Mouse (Mus musculus): Measurements from ENCODE around the gene Loxl4. TPM values are rescaled to one million over a fixed set of nuclear protein-coding genes. Genes with fewer than 3 reads are reported as not detected.

The Loxl4 gene
- polyA plus RNA-seq, 1 experiment from 2014 or later = 0.18 TPM

- H3K9me3 ChIP-seq = no peaks in the 10 kb centered on the region
- H3K4me1 ChIP-seq (replicated peaks) = peaks cover 12% of the 10 kb centered on the region
- peak; percentile 52 for DNase-seq (ENCODE audit: low spot score)
- H3K4me3 ChIP-seq = no peak overlapping the region
- H3K36me3 ChIP-seq = no peaks in the 10 kb centered on the region
- H3K27me3 ChIP-seq (ENCODE audit: insufficient read depth, poor library complexity, severe bottlenecking) = no peaks in the 10 kb centered on the region
- 44% methylated on average over 8 of the region's 8 CpGs for WGBS
- H3K27ac ChIP-seq = peak overlapping the region; percentile 24; the same call in 1 of the 2 replicates
These were observed 26.2 kb upstream of the Loxl4 start for GRCm38 (mm10) chr19:42638604-42639481.

- Histone ChIP-seq H3K27ac (no peak overlapping the region), H3K27me3 (ENCODE audit: insufficient read depth, poor library complexity, severe bottlenecking) (peaks cover 5% of the 10 kb centered on the region), H3K4me3 (no peak overlapping the region), H3K36me3 (no peaks in the 10 kb centered on the region), H3K9me3 (no peaks in the 10 kb centered on the region), H3K4me1 (replicated peaks) (peaks cover 15% of the 10 kb centered on the region)
- peak; percentile 41 for DNase-seq (ENCODE audit: low spot score)
- WGBS = 54% methylated on average over 11 of the region's 11 CpGs
These were observed 24.0 kb upstream of the Loxl4 start for GRCm38 (mm10) chr19:42636631-42637030.

GRCm38 (mm10) chr19:42633650-42634049 lies 21.0 kb upstream of the Loxl4 start:
- Histone ChIP-seq H3K27ac (no peak overlapping the region), H3K27me3 (ENCODE audit: insufficient read depth, poor library complexity, severe bottlenecking) (peaks cover 5% of the 10 kb centered on the region), H3K9me3 (no peaks in the 10 kb centered on the region), H3K4me3 (no peak overlapping the region), H3K36me3 (no peaks in the 10 kb centered on the region), H3K4me1 (replicated peaks) (peaks cover 13% of the 10 kb centered on the region)
- no peak for DNase-seq (ENCODE audit: low spot score)
- WGBS = 75% methylated on average over 2 of the region's 2 CpGs

- Histone ChIP-seq H3K4me1 (replicated peaks) (peaks cover 10% of the 10 kb centered on the region), H3K27me3 (ENCODE audit: insufficient read depth, poor library complexity, severe bottlenecking) (peaks cover 5% of the 10 kb centered on the region), H3K4me3 (no peak overlapping the region), H3K9me3 (no peaks in the 10 kb centered on the region), H3K36me3 (no peaks in the 10 kb centered on the region), H3K27ac (no peak overlapping the region)
- DNase-seq (ENCODE audit: low spot score) = no peak
- WGBS = 75% methylated on average over 4 of the region's 4 CpGs
These were observed 19.7 kb upstream of the Loxl4 start for GRCm38 (mm10) chr19:42632301-42632700.

- H3K9me3 ChIP-seq = no peaks in the 10 kb centered on the region
- no peak for DNase-seq (ENCODE audit: low spot score)
- no peak overlapping the region for H3K4me3 ChIP-seq
- peaks cover 10% of the 10 kb centered on the region for H3K4me1 ChIP-seq (replicated peaks)
- 25% methylated on average over 8 of the region's 8 CpGs for WGBS
- peak overlapping the region; percentile 51 for H3K27ac ChIP-seq
- H3K36me3 ChIP-seq = no peaks in the 10 kb centered on the region
- peaks cover 5% of the 10 kb centered on the region for H3K27me3 ChIP-seq (ENCODE audit: insufficient read depth, poor library complexity, severe bottlenecking)
These were observed 18.9 kb upstream of the Loxl4 start for GRCm38 (mm10) chr19:42631541-42631961.

GRCm38 (mm10) chr19:42628068-42628467 lies 15.5 kb upstream of the Loxl4 start:
- Histone ChIP-seq H3K9me3 (no peaks in the 10 kb centered on the region), H3K4me3 (no peak overlapping the region), H3K27me3 (ENCODE audit: insufficient read depth, poor library complexity, severe bottlenecking) (peaks cover 5% of the 10 kb centered on the region), H3K27ac (no peak overlapping the region), H3K36me3 (no peaks in the 10 kb centered on the region), H3K4me1 (replicated peaks) (peaks cover 10% of the 10 kb centered on the region)
- WGBS = 85% methylated on average over 6 of the region's 6 CpGs
- no peak for DNase-seq (ENCODE audit: low spot score)

- no peak for DNase-seq (ENCODE audit: low spot score)
- WGBS = 76% methylated on average over 7 of the region's 7 CpGs
- Histone ChIP-seq H3K36me3 (no peaks in the 10 kb centered on the region), H3K4me3 (no peak overlapping the region), H3K4me1 (replicated peaks) (peaks cover 16% of the 10 kb centered on the region), H3K27ac (no peak overlapping the region), H3K9me3 (no peaks in the 10 kb centered on the region), H3K27me3 (ENCODE audit: insufficient read depth, poor library complexity, severe bottlenecking) (peaks cover 42% of the 10 kb centered on the region)
These were observed 1.1 kb upstream of the Loxl4 start for GRCm38 (mm10) chr19:42613647-42614225.

GRCm38 (mm10) chr19:42613116-42613515 lies 503 bp upstream of the Loxl4 start:
- H3K9me3 ChIP-seq = no peaks in the 10 kb centered on the region
- whole genome bisulfite sequencing = 31% methylated on average over 7 of the region's 7 CpGs
- H3K36me3 ChIP-seq = no peaks in the 10 kb centered on the region
- DNase-seq (ENCODE audit: low spot score) = no peak
- peak overlapping the region; percentile 57; the same call in 1 of the 2 replicates for H3K27ac ChIP-seq
- peaks cover 16% of the 10 kb centered on the region for H3K4me1 ChIP-seq (replicated peaks)
- H3K27me3 ChIP-seq (ENCODE audit: insufficient read depth, poor library complexity, severe bottlenecking) = peaks cover 42% of the 10 kb centered on the region
- peak overlapping the region; percentile 50 for H3K4me3 ChIP-seq

GRCm38 (mm10) chr19:42611746-42612145 lies 867 bp downstream of the Loxl4 start:
- DNase-seq (ENCODE audit: low spot score) = no peak
- no peaks in the 10 kb centered on the region for H3K36me3 ChIP-seq
- peaks cover 16% of the 10 kb centered on the region for H3K4me1 ChIP-seq (replicated peaks)
- H3K27ac ChIP-seq = no peak overlapping the region
- WGBS = 84% methylated on average over 4 of the region's 4 CpGs
- H3K27me3 ChIP-seq (ENCODE audit: insufficient read depth, poor library complexity, severe bottlenecking) = peaks cover 42% of the 10 kb centered on the region
- H3K4me3 ChIP-seq = no peak overlapping the region
- no peaks in the 10 kb centered on the region for H3K9me3 ChIP-seq

- Histone ChIP-seq H3K9me3 (no peaks in the 10 kb centered on the region), H3K4me3 (no peak overlapping the region), H3K36me3 (no peaks in the 10 kb centered on the region), H3K27me3 (ENCODE audit: insufficient read depth, poor library complexity, severe bottlenecking) (peaks cover 41% of the 10 kb centered on the region), H3K27ac (no peak overlapping the region), H3K4me1 (replicated peaks) (peaks cover 18% of the 10 kb centered on the region)
- WGBS = 96% methylated on average over 3 of the region's 3 CpGs
- DNase-seq (ENCODE audit: low spot score) = no peak
These were observed 2.9 kb downstream of the Loxl4 start for GRCm38 (mm10) chr19:42609716-42610115.

GRCm38 (mm10) chr19:42608082-42608481 lies 4.5 kb downstream of the Loxl4 start:
- DNase-seq (ENCODE audit: low spot score) = no peak
- no peaks in the 10 kb centered on the region for H3K9me3 ChIP-seq
- peaks cover 25% of the 10 kb centered on the region for H3K27me3 ChIP-seq (ENCODE audit: insufficient read depth, poor library complexity, severe bottlenecking)

GRCm38 (mm10) chr19:42602576-42602975 lies 10.0 kb downstream of the Loxl4 start:
- Histone ChIP-seq H3K36me3 (no peaks in the 10 kb centered on the region), H3K4me3 (no peak overlapping the region), H3K27me3 (ENCODE audit: insufficient read depth, poor library complexity, severe bottlenecking) (no peaks in the 10 kb centered on the region), H3K4me1 (replicated peaks) (peaks cover 26% of the 10 kb centered on the region), H3K27ac (peak overlapping the region; percentile 45; the same call in 1 of the 2 replicates), H3K9me3 (no peaks in the 10 kb centered on the region)
- 85% methylated on average over 8 of the region's 8 CpGs for WGBS
- DNase-seq (ENCODE audit: low spot score) = peak; percentile 1

More at GRCm38 (mm10) chr19:42608082-42608481, 4.5 kb downstream of the Loxl4 start:
- WGBS = 92% methylated on average over 5 of the region's 5 CpGs
- Histone ChIP-seq H3K4me1 (replicated peaks) (peaks cover 17% of the 10 kb centered on the region), H3K27ac (no peak overlapping the region), H3K4me3 (no peak overlapping the region), H3K36me3 (no peaks in the 10 kb centered on the region)

- H3K36me3 ChIP-seq = no peaks in the 10 kb centered on the region
- no peak overlapping the region for H3K4me3 ChIP-seq
- H3K27me3 ChIP-seq (ENCODE audit: insufficient read depth, poor library complexity, severe bottlenecking) = no peaks in the 10 kb centered on the region
- DNase-seq (ENCODE audit: low spot score) = peak; percentile 1
- peak overlapping the region; percentile 45; the same call in 1 of the 2 replicates for H3K27ac ChIP-seq
- peaks cover 26% of the 10 kb centered on the region for H3K4me1 ChIP-seq (replicated peaks)
- WGBS = 58% methylated on average over 8 of the region's 8 CpGs
- H3K9me3 ChIP-seq = no peaks in the 10 kb centered on the region
These were observed 10.6 kb downstream of the Loxl4 start for GRCm38 (mm10) chr19:42602041-42602440.
